Mouse (Mus musculus) forelimb bud, embryonic 11.5 days (tissue): ENCODE results near the gene Kiss1.
A peak's percentile ranks its signal among the peaks of the same experiment; 100 is the strongest.
"Not testable (repeated sequence)": the region's sequence is repeated elsewhere in the genome, so short reads cannot be mapped to it uniquely, and the experiment has no call there.

Experiments
- DNase-seq: peaks from one replicate; pipeline ENCODE4 v3.0.0-alpha.2; 2012; ENCODE audit warnings: low read depth, low spot score

Gene Kiss1

GRCm38 (mm10) chr1:133317149-133317548 is 4.5 kb upstream of the Kiss1 start:
- no peak for DNase-seq

- no peak for DNase-seq
Measured at GRCm38 (mm10) chr1:133323333-133323732, 1.7 kb downstream of the Kiss1 start.

DNA sequence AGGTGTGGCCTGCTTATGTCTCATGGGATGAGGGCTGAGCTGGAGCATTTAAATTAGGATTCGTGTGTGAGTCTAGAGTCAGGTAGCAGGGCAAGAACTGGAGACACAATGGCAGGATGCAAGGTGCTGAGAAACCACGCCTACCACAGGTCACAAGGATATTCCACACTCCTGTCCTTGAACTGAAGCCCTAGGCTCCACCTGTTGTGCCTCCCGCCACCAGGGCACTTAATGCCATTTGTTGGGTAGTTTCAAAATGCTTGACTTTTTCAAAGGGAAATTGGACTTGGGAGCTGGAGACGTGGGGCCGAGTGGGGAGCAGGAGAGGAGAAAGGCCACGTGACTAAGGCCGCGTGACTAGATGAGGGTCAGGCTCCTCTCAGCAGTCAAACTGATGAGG is 4.3 kb downstream of the Kiss1 start:
- DNase-seq: no peak

- no peak for DNase-seq
Measured at GRCm38 (mm10) chr1:133327094-133327493, 5.4 kb downstream of the Kiss1 start.

GRCm38 (mm10) chr1:133328299-133328795 is 6.7 kb downstream of the Kiss1 start:
- no peak for DNase-seq

- DNase-seq: no peak
Measured at GRCm38 (mm10) chr1:133328896-133329637, 7.4 kb downstream of the Kiss1 start.

GRCm38 (mm10) chr1:133329638-133329964 is 7.9 kb downstream of the Kiss1 start:
- DNase-seq: no peak

GRCm38 (mm10) chr1:133331142-133331541 is 9.5 kb downstream of the Kiss1 start:
- no peak for DNase-seq

DNA sequence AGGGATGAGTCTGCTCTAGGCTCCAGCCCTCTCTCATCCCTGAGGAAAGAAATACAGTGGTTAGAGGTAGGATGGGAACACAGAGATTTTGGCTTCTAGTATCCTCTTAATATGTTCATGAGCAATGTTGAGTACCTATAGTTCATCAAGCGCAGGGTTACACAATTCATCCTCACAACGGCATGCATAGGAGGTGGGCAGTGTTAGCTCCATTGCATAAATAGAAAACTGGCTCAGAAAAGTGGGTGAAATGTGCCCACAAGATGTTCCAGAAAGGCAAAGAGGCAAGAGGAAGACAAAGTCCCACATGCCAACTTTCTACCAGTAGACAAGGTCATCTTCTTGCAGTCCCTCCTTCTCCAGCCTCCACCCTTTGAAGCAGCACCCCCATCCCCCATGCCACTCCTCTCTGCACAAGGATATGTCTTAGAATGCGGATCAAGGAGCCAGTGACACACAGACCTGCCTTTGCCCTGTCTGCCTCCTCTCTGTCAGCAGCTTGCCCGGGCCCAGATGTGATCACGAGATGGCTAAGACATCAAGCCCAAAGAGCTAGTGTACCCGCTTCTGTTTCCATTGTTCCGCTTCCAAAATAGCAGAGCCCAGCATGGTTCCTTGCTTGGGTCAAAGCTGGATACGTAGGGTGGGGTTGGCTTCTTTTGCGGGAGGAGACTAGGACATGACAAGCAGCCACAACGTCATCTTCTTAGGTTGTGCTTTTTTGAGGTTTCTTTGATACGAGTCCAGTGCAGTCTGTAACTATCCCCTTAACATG is 11.2 kb downstream of the Kiss1 start:
- DNase-seq: no peak

DNA sequence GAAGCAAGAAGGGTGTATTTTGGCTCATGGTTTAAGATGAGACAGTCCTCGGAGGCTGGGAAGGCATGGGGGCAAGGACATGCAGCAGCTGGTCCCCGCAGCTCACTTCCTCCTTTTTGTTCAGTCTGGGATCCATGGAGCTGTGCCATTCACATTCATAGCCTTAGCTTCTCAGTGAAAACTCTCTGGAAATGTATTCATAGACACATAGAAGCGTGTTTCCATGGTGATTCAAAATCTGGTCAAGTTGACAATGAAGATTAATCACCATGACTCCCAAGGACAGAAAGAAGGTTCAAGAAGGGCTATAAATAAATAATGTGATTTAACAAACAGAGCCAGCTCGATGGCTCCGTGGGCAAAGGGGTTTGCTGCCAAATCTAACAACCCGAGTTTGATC is 12.3 kb downstream of the Kiss1 start:
- DNase-seq: no peak

GRCm38 (mm10) chr1:133340403-133340802 is 18.7 kb downstream of the Kiss1 start:
- DNase-seq: not testable (repeated sequence)

GRCm38 (mm10) chr1:133344357-133344756 is 22.7 kb downstream of the Kiss1 start:
- no peak for DNase-seq

DNA sequence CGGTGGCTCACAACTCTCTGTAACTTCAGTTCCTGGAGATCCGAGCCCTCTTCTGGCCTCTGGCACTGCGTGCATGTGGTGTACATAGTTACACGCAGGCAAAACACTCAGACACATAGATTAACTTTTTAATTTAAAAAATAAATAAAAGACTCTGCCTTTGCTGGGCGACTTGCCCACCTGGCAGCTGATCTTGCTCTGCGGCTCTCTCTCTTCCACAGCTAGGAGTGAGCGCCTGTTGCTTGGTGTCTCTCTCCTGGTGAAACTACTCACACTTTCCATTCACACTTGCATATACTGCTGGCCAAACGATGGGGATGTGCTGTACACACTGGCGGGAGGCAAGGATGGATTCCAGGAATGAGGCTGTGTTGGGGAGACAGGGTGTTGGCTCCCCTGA is 24.9 kb downstream of the Kiss1 start:
- DNase-seq: no peak

DNA sequence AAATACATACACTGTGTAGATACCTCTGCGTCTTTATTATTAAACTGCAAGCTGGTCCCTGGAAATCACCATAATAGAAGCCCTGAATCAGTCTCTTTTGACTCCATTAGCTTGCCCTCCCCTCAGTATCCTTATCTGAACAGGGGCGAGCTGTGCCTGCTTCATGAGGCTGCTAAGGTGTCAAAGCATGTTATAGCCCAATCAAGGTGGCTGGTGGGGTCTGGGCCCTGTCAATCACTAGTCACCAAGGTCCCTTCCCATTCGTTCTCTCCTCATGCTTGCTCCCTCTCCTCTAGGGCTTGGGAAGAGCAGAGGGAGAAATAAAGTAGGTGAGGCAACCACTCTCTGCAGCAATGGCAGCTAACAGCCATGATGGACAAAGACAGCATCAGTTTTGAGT is 25.6 kb downstream of the Kiss1 start:
- no peak for DNase-seq

GRCm38 (mm10) chr1:133347693-133348520 is 26.2 kb downstream of the Kiss1 start:
- no peak for DNase-seq

DNA sequence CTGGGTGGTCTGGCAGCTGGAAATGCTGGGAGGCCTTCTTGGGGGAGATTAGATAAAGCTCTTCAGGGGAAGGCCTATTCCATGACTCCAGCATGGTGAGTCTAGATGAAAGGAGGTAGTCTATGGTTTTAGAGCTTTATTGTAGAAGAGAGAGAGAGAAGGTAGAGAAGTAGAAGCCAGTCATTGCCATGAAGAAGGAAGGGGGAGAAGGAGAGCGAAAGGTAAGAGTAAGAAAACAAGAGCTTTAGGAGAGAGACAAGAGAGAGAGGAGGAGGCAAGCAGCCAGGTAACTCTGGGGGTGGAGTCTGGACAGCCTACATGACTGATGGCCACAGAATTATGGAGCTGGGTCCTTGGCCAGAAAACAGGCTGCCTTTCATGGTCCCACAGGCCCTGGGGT is 28.5 kb downstream of the Kiss1 start, which contains the start of gene Ren1:
Ren1 (plus strand) TSS at position 301 of the 400 bp plus-strand sequence.
- no peak for DNase-seq

DNA sequence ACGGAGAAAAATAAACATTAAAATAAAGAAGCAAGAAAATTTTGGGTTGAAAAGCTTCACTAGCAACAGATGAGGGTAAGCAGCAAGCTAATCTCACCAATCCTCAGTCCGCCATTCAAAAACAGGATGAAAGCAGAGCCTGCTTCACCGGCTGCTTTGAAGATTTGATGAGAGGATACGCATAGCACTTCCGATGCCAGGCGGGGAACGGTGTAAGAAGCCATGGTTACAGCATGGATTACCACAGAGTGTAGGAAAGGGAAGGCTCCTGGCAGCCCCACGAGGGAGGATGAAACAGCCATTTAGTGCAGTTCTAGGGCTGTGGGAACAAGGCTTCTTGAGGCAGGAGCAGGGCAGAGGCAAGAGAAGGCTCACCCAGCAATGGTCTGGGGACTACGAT is 30.1 kb downstream of the Kiss1 start:
- DNase-seq: no peak

- DNase-seq: peak; percentile 73
Measured at GRCm38 (mm10) chr1:133353371-133353809, 31.7 kb downstream of the Kiss1 start.

DNA sequence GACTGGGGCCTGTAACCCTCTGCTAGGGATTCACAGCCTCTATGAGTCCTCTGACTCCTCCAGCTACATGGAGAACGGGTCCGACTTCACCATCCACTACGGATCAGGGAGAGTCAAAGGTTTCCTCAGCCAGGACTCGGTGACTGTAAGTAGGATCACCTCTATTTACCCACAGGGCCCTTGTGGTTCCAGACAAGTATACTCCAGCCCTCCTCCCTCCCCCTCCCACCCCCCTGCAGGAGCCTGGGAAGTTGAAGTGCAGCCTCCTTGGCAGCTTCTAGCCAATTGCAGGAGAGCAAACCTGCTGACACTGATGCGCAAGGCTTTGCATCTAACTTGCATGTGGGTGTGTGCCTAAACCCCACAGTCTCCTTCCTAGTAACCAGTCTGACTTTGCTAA is 33.8 kb downstream of the Kiss1 start:
- no peak for DNase-seq

DNA sequence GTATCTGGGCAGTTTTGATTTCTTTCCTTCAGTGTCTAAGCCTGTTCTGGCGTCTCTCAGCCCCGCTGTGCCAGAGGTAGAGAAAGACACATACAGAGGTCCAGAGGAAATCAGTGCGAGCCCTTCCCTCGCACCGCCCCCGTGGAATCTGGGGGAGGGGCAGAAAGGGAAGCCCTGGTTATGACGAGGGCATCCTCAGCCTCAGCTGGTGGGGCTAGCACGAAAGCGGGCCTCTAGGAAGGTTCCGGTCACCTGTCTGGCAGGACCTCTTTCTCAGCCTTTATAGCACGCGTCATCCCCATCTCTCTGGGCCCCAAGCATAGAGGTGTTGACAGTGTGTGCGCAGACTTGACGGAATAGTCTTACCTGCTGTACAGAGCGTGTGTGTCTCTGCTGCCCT is 34.2 kb downstream of the Kiss1 start:
- no peak for DNase-seq

DNA sequence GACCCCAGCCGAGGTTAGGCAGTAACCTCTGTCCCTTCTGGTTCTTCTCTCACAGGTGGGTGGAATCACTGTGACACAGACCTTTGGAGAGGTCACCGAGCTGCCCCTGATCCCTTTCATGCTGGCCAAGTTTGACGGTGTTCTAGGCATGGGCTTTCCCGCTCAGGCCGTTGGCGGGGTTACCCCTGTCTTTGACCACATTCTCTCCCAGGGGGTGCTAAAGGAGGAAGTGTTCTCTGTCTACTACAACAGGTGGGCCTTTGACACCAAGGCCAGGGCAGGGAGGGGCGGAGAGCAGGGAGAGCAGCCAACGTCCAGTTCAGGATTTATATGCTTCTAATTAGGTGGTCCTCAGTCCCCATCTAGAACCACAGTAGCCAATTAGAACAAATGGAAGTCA is 34.7 kb downstream of the Kiss1 start:
- DNase-seq: no peak

- no peak for DNase-seq
Measured at GRCm38 (mm10) chr1:133361006-133361405, 39.3 kb downstream of the Kiss1 start.
